Mouse (Mus musculus) limb, embryonic 11.5 days (tissue): Measurements from ENCODE around the gene Foxn3. TPM values are rescaled to one million over a fixed set of nuclear protein-coding genes. Genes with fewer than 3 reads are reported as not detected.

ENCODE experiments used
- ATAC-seq: fragments of 200-750 bp; cut with Nextera tagmentation; 2 replicates; pipeline ENCODE4 v1.8.0; 2017; ENCODE audit warnings: low read depth; ENCODE audit not compliant: insufficient number of reproducible peaks, low FRiP score, low TSS enrichment
- DNase-seq: peaks from one replicate; pipeline ENCODE4 v3.0.0-alpha.2; 2015; ENCODE audit warnings: low spot score
- H3K27ac ChIP-seq: fragments of 300-500 bp; sonication (generic); replicated peaks from 2 replicates; pipeline ENCODE4 v1.5.1; 2014; ENCODE audit warnings: low read depth, mild to moderate bottlenecking, low read length
- H3K27me3 ChIP-seq: fragments of 300-500 bp; sonication (generic); 2 replicates; pipeline ENCODE4 v1.6.1; 2014; ENCODE audit warnings: mild to moderate bottlenecking, low read length, mixed read lengths; ENCODE audit not compliant: control insufficient read depth, insufficient read depth
- H3K36me3 ChIP-seq: fragments of 300-500 bp; sonication (generic); 2 replicates; pipeline ENCODE4 v1.6.1; 2014; ENCODE audit warnings: mild to moderate bottlenecking, low read length, moderate library complexity, mixed read lengths; ENCODE audit not compliant: control insufficient read depth, insufficient read depth
- H3K4me1 ChIP-seq: fragments of 300-500 bp; sonication (generic); 2 replicates; pipeline ENCODE4 v1.6.1; 2014; ENCODE audit warnings: low read length, mixed read lengths; ENCODE audit not compliant: control insufficient read depth, insufficient read depth
- H3K4me2 ChIP-seq: fragments of 300-500 bp; sonication (generic); 2 replicates; pipeline ENCODE4 v1.6.1; 2014; ENCODE audit warnings: low read depth, mild to moderate bottlenecking, moderate library complexity; ENCODE audit not compliant: severe bottlenecking
- H3K4me3 ChIP-seq: fragments of 300-500 bp; sonication (generic); 2 replicates; pipeline ENCODE4 v1.5.1; 2014; ENCODE audit warnings: low read depth, low read length
- H3K9ac ChIP-seq: fragments of 300-500 bp; sonication (generic); 2 replicates; pipeline ENCODE4 v1.6.1; 2014; ENCODE audit warnings: mild to moderate bottlenecking, low read length
- H3K9me3 ChIP-seq: fragments of 300-500 bp; sonication (generic); 2 replicates; pipeline ENCODE4 v1.6.1; 2016; ENCODE audit warnings: low read length; ENCODE audit not compliant: control insufficient read depth
- WGBS: fragments of 180-500 bp; shearing (Covaris S2); extraction: QIAGEN DNeasy Blood & Tissue Kit; methylation state at CpG from one replicate; pipeline ENCODE4 v1.1.7; 2014; 5-methylcytosine and 5-hydroxymethylcytosine counted together
- polyA plus RNA-seq: library from polyadenylated mRNA; unstranded; fragments of >200 nt; fragmentation: Nextera tagmentation; extraction: Ambion mirVana; gene quantifications from 2 replicates; pipeline ENCODE4 v1.2.1, GENCODE M21; 2014

Foxn3 gene
- polyA plus RNA-seq, 1 experiment from 2014 or later, result 95.6 TPM

- Histone ChIP-seq H3K4me1 (no peaks in the 10 kb centered on the region), H3K27ac (no peak overlapping the region), H3K4me3 (no peak overlapping the region), H3K9ac (no peak overlapping the region), H3K27me3 (no peaks in the 10 kb centered on the region), H3K4me2 (no peak overlapping the region), H3K36me3 (no peaks in the 10 kb centered on the region), H3K9me3 (0 out of 2 replicates have a peak, but pooled peaks cover 2% of the 10 kb centered on the region)
- no peak for DNase-seq
- ATAC-seq, result no peak
- 41% methylated on average over 5 of the region's 5 CpGs for WGBS
These were observed 89.2 kb downstream of the Foxn3 start for GRCm38 (mm10) chr12:99474176-99474575.

- WGBS, result 85% methylated on average over 10 of the region's 10 CpGs
- DNase-seq, result no peak
These were observed 89.8 kb downstream of the Foxn3 start for GRCm38 (mm10) chr12:99473406-99474133.

GRCm38 (mm10) chr12:99471431-99471830, 92.0 kb downstream of the Foxn3 start:
- DNase-seq (no peak), ATAC-seq (no peak)
- Histone ChIP-seq H3K4me3 (no peak overlapping the region), H3K9ac (no peak overlapping the region), H3K4me1 (no peaks in the 10 kb centered on the region), H3K9me3 (no peaks in the 10 kb centered on the region), H3K36me3 (no peaks in the 10 kb centered on the region), H3K27me3 (no peaks in the 10 kb centered on the region), H3K27ac (no peak overlapping the region), H3K4me2 (no peak overlapping the region)
- 92% methylated on average over 7 of the region's 7 CpGs for WGBS

More at GRCm38 (mm10) chr12:99473406-99474133, 89.8 kb downstream of the Foxn3 start:
- H3K9me3 ChIP-seq, result no peaks in the 10 kb centered on the region
- H3K4me1 ChIP-seq, result no peaks in the 10 kb centered on the region
- no peaks in the 10 kb centered on the region for H3K36me3 ChIP-seq
- H3K4me3 ChIP-seq, result no peak overlapping the region
- no peak overlapping the region for H3K9ac ChIP-seq
- no peak overlapping the region for H3K27ac ChIP-seq
- H3K27me3 ChIP-seq, result no peaks in the 10 kb centered on the region
- H3K4me2 ChIP-seq, result no peak overlapping the region
- ATAC-seq, result no peak

GRCm38 (mm10) chr12:99467884-99468311, 95.5 kb downstream of the Foxn3 start:
- no peak overlapping the region for H3K27ac ChIP-seq

GRCm38 (mm10) chr12:99467256-99467883, 96.0 kb downstream of the Foxn3 start:
- no peaks in the 10 kb centered on the region for H3K4me1 ChIP-seq
- H3K9ac ChIP-seq, result no peak overlapping the region
- H3K36me3 ChIP-seq, result no peaks in the 10 kb centered on the region
- no peak for DNase-seq
- 84% methylated on average over 12 of the region's 12 CpGs for WGBS
- no peak overlapping the region for H3K27ac ChIP-seq
- H3K4me3 ChIP-seq, result no peak overlapping the region
- H3K27me3 ChIP-seq, result no peaks in the 10 kb centered on the region
- no peak overlapping the region for H3K4me2 ChIP-seq
- ATAC-seq, result no peak
- no peaks in the 10 kb centered on the region for H3K9me3 ChIP-seq

More at GRCm38 (mm10) chr12:99467884-99468311, 95.5 kb downstream of the Foxn3 start:
- DNase-seq (no peak), ATAC-seq (no peak)
- no peaks in the 10 kb centered on the region for H3K27me3 ChIP-seq
- H3K9me3 ChIP-seq, result no peaks in the 10 kb centered on the region
- H3K4me1 ChIP-seq, result no peaks in the 10 kb centered on the region
- H3K4me3 ChIP-seq, result no peak overlapping the region
- WGBS, result 77% methylated on average over 15 of the region's 15 CpGs
- no peaks in the 10 kb centered on the region for H3K36me3 ChIP-seq
- H3K9ac ChIP-seq, result no peak overlapping the region
- no peak overlapping the region for H3K4me2 ChIP-seq

GRCm38 (mm10) chr12:99466426-99466825, 97.0 kb downstream of the Foxn3 start:
- no peak overlapping the region for H3K9ac ChIP-seq
- no peak for ATAC-seq
- no peaks in the 10 kb centered on the region for H3K27me3 ChIP-seq
- H3K36me3 ChIP-seq, result no peaks in the 10 kb centered on the region
- H3K4me3 ChIP-seq, result no peak overlapping the region
- no peak overlapping the region for H3K4me2 ChIP-seq
- DNase-seq, result no peak
- no peaks in the 10 kb centered on the region for H3K4me1 ChIP-seq
- no peaks in the 10 kb centered on the region for H3K9me3 ChIP-seq
- no peak overlapping the region for H3K27ac ChIP-seq
- 83% methylated on average over 5 of the region's 5 CpGs for WGBS

GRCm38 (mm10) chr12:99464291-99464690, 99.1 kb downstream of the Foxn3 start:
- WGBS, result 65% methylated on average over 5 of the region's 5 CpGs
- Histone ChIP-seq H3K27ac (no peak overlapping the region), H3K9ac (no peak overlapping the region), H3K9me3 (no peaks in the 10 kb centered on the region), H3K4me3 (no peak overlapping the region), H3K27me3 (no peaks in the 10 kb centered on the region), H3K4me2 (no peak overlapping the region), H3K36me3 (no peaks in the 10 kb centered on the region), H3K4me1 (no peaks in the 10 kb centered on the region)
- no peak for ATAC-seq
- no peak for DNase-seq

GRCm38 (mm10) chr12:99462846-99463245, 100.5 kb downstream of the Foxn3 start:
- 83% methylated on average over 1 of the region's 1 CpGs for WGBS
- no peak overlapping the region for H3K27ac ChIP-seq
- ATAC-seq (no peak), DNase-seq (no peak)
- H3K27me3 ChIP-seq, result no peaks in the 10 kb centered on the region
- H3K4me2 ChIP-seq, result no peak overlapping the region
- H3K4me3 ChIP-seq, result no peak overlapping the region
- H3K4me1 ChIP-seq, result no peaks in the 10 kb centered on the region
- no peak overlapping the region for H3K9ac ChIP-seq
- no peaks in the 10 kb centered on the region for H3K36me3 ChIP-seq
- no peaks in the 10 kb centered on the region for H3K9me3 ChIP-seq
